26 mouse cellular contexts compared by ENCODE assay signal in the genomic region with DNA sequence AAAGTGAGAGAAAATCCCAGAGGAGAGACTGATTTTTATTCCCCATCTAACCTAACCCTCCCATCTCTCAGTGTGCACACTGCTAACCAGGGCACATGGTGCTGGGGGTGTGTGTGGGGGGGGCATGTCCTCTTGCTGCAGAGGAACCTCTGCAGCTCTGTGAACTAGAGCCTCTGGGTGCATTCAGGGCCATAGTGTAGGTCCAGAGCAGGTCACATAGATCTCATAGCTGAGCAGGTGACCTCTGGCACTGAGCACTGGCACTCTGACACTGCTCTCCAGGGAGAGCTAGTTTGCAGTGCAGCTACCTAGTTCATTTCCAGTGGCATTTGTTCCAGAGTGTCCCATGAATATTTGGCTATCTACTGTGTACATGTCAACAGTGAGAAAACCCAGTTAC. TPM values are rescaled to one million over a fixed set of nuclear protein-coding genes. Genes with fewer than 3 reads are reported as not detected.
DNase-seq lines count a peak whose midpoint lies in the region; ATAC-seq and TF ChIP-seq lines count a peak whose summit lies in the region.
"Had no signal": no experiment of that assay in that cellular context is flagged by ENCODE, and none has a peak within 500 bp of the region (broad histone marks: within the 10 kb centered on the region; RNA-seq: fewer than 3 reads in every experiment).

No protein-coding gene starts in this region.

- TF ChIP-seq CTCF in intestine, postnatal 0 days (IDR thresholded peaks at IDR 0.05; ENCODE audit: low read depth), result no peak

- H3K9me3 ChIP-seq in intestine, embryonic 15.5 days, result no peaks in the 10 kb centered on the region
- H3K9me3 ChIP-seq in intestine, postnatal 0 days (ENCODE audit: control insufficient read depth), result no peaks in the 10 kb centered on the region
- H3K9me3 ChIP-seq in midbrain, embryonic 13.5 days, result no peaks in the 10 kb centered on the region
- H3K9me3 ChIP-seq in midbrain, embryonic 10.5 days (replicated peaks), result no peaks in the 10 kb centered on the region
- no peaks in the 10 kb centered on the region for H3K9me3 ChIP-seq in neural tube, embryonic 15.5 days (replicated peaks)
- H3K9me3 ChIP-seq: embryonic facial prominence, embryonic 12.5 days; heart, embryonic 15.5 days; limb, embryonic 10.5 days; limb, embryonic 15.5 days; lung, embryonic 15.5 days; midbrain, embryonic 12.5 days; stomach, embryonic 15.5 days had no signal

- no peak overlapping the region for H3K4me3 ChIP-seq in intestine, embryonic 15.5 days (replicated peaks)
- no peak overlapping the region for H3K4me3 ChIP-seq in intestine, postnatal 0 days (ENCODE audit: low read depth, low read length)
- no peak overlapping the region for H3K4me3 ChIP-seq in midbrain, embryonic 13.5 days (replicated peaks)
- H3K4me3 ChIP-seq in midbrain, embryonic 10.5 days, result no peak overlapping the region
- no peak overlapping the region for H3K4me3 ChIP-seq in neural tube, embryonic 15.5 days (replicated peaks)
- H3K4me3 ChIP-seq: embryonic facial prominence, embryonic 12.5 days; heart, embryonic 15.5 days; limb, embryonic 10.5 days; limb, embryonic 15.5 days; lung, embryonic 15.5 days; midbrain, embryonic 12.5 days; stomach, embryonic 15.5 days had no signal

- H3K27ac ChIP-seq in intestine, embryonic 15.5 days, result no peak overlapping the region
- no peak overlapping the region for H3K27ac ChIP-seq in intestine, postnatal 0 days (ENCODE audit: low read depth, low read length)
- H3K27ac ChIP-seq in midbrain, embryonic 13.5 days, result no peak overlapping the region
- H3K27ac ChIP-seq in midbrain, embryonic 10.5 days (replicated peaks), result no peak overlapping the region
- H3K27ac ChIP-seq in neural tube, embryonic 15.5 days (replicated peaks), result peak overlapping the region; percentile 39; the same call in 1 of the 2 replicates
- H3K27ac ChIP-seq: embryonic facial prominence, embryonic 12.5 days; heart, embryonic 15.5 days; hindbrain, embryonic 14.5 days; limb, embryonic 10.5 days; limb, embryonic 15.5 days; lung, embryonic 15.5 days; midbrain, embryonic 12.5 days; stomach, embryonic 15.5 days had no signal

- no peaks in the 10 kb centered on the region for H3K36me3 ChIP-seq in intestine, embryonic 15.5 days
- H3K36me3 ChIP-seq in intestine, postnatal 0 days (ENCODE audit: control insufficient read depth, insufficient read depth), result no peaks in the 10 kb centered on the region
- H3K36me3 ChIP-seq in midbrain, embryonic 13.5 days, result no peaks in the 10 kb centered on the region
- no peaks in the 10 kb centered on the region for H3K36me3 ChIP-seq in midbrain, embryonic 10.5 days
- no peaks in the 10 kb centered on the region for H3K36me3 ChIP-seq in neural tube, embryonic 15.5 days
- H3K36me3 ChIP-seq: embryonic facial prominence, embryonic 12.5 days; heart, embryonic 15.5 days; limb, embryonic 10.5 days; limb, embryonic 15.5 days; lung, embryonic 15.5 days; midbrain, embryonic 12.5 days; stomach, embryonic 15.5 days had no signal

- peak; percentile 25; the same call in 1 of the 2 replicates for ATAC-seq in intestine, embryonic 15.5 days
- no peak for ATAC-seq in intestine, postnatal 0 days
- ATAC-seq in midbrain, embryonic 13.5 days, result peak; percentile 68; the same call in 1 of the 2 replicates
- no peak for ATAC-seq in neural tube, embryonic 15.5 days (ENCODE audit: low FRiP score)
- ATAC-seq: forebrain, embryonic 14.5 days had no signal

- H3K4me1 ChIP-seq in intestine, embryonic 15.5 days (replicated peaks), result no peaks in the 10 kb centered on the region
- H3K4me1 ChIP-seq in intestine, postnatal 0 days (replicated peaks; ENCODE audit: control insufficient read depth, insufficient read depth, low read length), result no peaks in the 10 kb centered on the region
- peaks cover 14% of the 10 kb centered on the region for H3K4me1 ChIP-seq in midbrain, embryonic 13.5 days (replicated peaks)
- 0 out of 2 replicates have a peak, but pooled peaks cover 3% of the 10 kb centered on the region for H3K4me1 ChIP-seq in midbrain, embryonic 10.5 days
- peaks cover 14% of the 10 kb centered on the region; the same call in 1 of the 2 replicates for H3K4me1 ChIP-seq in neural tube, embryonic 15.5 days
- H3K4me1 ChIP-seq: embryonic facial prominence, embryonic 12.5 days; limb, embryonic 10.5 days; limb, embryonic 15.5 days; lung, embryonic 15.5 days; stomach, embryonic 15.5 days had no signal

- no peak overlapping the region for H3K9ac ChIP-seq in intestine, embryonic 15.5 days
- no peak overlapping the region for H3K9ac ChIP-seq in intestine, postnatal 0 days (ENCODE audit: low read depth, low read length)
- H3K9ac ChIP-seq in midbrain, embryonic 13.5 days (replicated peaks), result no peak overlapping the region
- no peak overlapping the region for H3K9ac ChIP-seq in neural tube, embryonic 15.5 days (replicated peaks)
- H3K9ac ChIP-seq: embryonic facial prominence, embryonic 12.5 days; heart, embryonic 15.5 days; hindbrain, embryonic 14.5 days; limb, embryonic 15.5 days; lung, embryonic 15.5 days; midbrain, embryonic 12.5 days; stomach, embryonic 15.5 days had no signal

- DNase-seq in kidney, postnatal 14 days, result peak; percentile 23
- DNase-seq in kidney, postnatal 10 days, result no peak
- DNase-seq in midbrain, embryonic 10.5 days (ENCODE audit: low spot score), result no peak
- no peak for DNase-seq in thymus, postnatal 4 days
- DNase-seq: adrenal gland, postnatal 25 days; B cell, adult 2 months; cerebellum, adult 11-12 months; cerebellum, adult 9-11 months; embryo, embryonic 11 days; gastrocnemius, postnatal 25 days; layer of hippocampus, adult 9-11 months; lung, postnatal 36 days; right cerebral cortex, postnatal 25 days had no signal

- no peaks in the 10 kb centered on the region for H3K27me3 ChIP-seq in intestine, embryonic 15.5 days (replicated peaks)
- H3K27me3 ChIP-seq in intestine, postnatal 0 days (replicated peaks; ENCODE audit: control insufficient read depth, insufficient read depth, low read length), result no peaks in the 10 kb centered on the region
- H3K27me3 ChIP-seq in midbrain, embryonic 13.5 days, result no peaks in the 10 kb centered on the region
- H3K27me3 ChIP-seq in midbrain, embryonic 10.5 days (ENCODE audit: low read depth, poor library complexity, severe bottlenecking), result no peaks in the 10 kb centered on the region
- H3K27me3 ChIP-seq in neural tube, embryonic 15.5 days (replicated peaks), result no peaks in the 10 kb centered on the region
- H3K27me3 ChIP-seq: embryonic facial prominence, embryonic 12.5 days; heart, embryonic 15.5 days; limb, embryonic 15.5 days; lung, embryonic 15.5 days; midbrain, embryonic 12.5 days; stomach, embryonic 15.5 days had no signal

- H3K4me2 ChIP-seq in intestine, embryonic 15.5 days (replicated peaks), result no peak overlapping the region
- no peak overlapping the region for H3K4me2 ChIP-seq in intestine, postnatal 0 days (replicated peaks; ENCODE audit: low read depth)
- no peak overlapping the region for H3K4me2 ChIP-seq in midbrain, embryonic 13.5 days (replicated peaks)
- H3K4me2 ChIP-seq in neural tube, embryonic 15.5 days, result no peak overlapping the region
- H3K4me2 ChIP-seq: embryonic facial prominence, embryonic 12.5 days; heart, embryonic 15.5 days; hindbrain, embryonic 14.5 days; limb, embryonic 15.5 days; lung, embryonic 15.5 days; midbrain, embryonic 12.5 days; stomach, embryonic 15.5 days had no signal

RNA-seq across cellular contexts. Expression of a gene that starts 24.0 kb away (rescaled TPM):
- 5.5 and 6.9 TPM in 2 replicates for polyA plus RNA-seq in intestine, embryonic 15.5 days (2015; fragmentation: Nextera tagmentation; extraction: Ambion mirVana)
- polyA plus RNA-seq in intestine, postnatal 0 days (2015; fragmentation: Nextera tagmentation; extraction: Ambion mirVana), result 2.6 and 3.1 TPM in 2 replicates
- polyA plus RNA-seq in midbrain, embryonic 13.5 days (2015; fragmentation: Nextera tagmentation; extraction: Ambion mirVana), result 7.5 and 9.2 TPM in 2 replicates
- polyA plus RNA-seq in midbrain, embryonic 10.5 days (2016; fragmentation: Nextera tagmentation; extraction: Ambion mirVana), result 8.8 and 10.2 TPM in 2 replicates
- polyA plus RNA-seq in neural tube, embryonic 15.5 days (2015; fragmentation: Nextera tagmentation; extraction: Ambion mirVana), result 5.4 and 6.7 TPM in 2 replicates

RNA-seq across cellular contexts. Expression of a gene that starts 24.1 kb away (rescaled TPM):
- polyA plus RNA-seq in intestine, embryonic 15.5 days (2015; fragmentation: Nextera tagmentation; extraction: Ambion mirVana), result 19.3 and 20.4 TPM in 2 replicates
- 6.8 and 8.0 TPM in 2 replicates for polyA plus RNA-seq in intestine, postnatal 0 days (2015; fragmentation: Nextera tagmentation; extraction: Ambion mirVana)
- polyA plus RNA-seq in midbrain, embryonic 13.5 days (2015; fragmentation: Nextera tagmentation; extraction: Ambion mirVana), result 37.0 and 42.3 TPM in 2 replicates
- polyA plus RNA-seq in midbrain, embryonic 10.5 days (2016; fragmentation: Nextera tagmentation; extraction: Ambion mirVana), result 37.5 and 46.5 TPM in 2 replicates
- 23.2 and 24.9 TPM in 2 replicates for polyA plus RNA-seq in neural tube, embryonic 15.5 days (2015; fragmentation: Nextera tagmentation; extraction: Ambion mirVana)

Comparison
In these comparisons a context has a peak if more than half of its experiments do, and no peak if none do; other contexts are left out.
1. ATAC-seq: peak in intestine, embryonic 15.5 days (single experiment) and midbrain, embryonic 13.5 days (single experiment); none in intestine, postnatal 0 days (single experiment) and neural tube, embryonic 15.5 days (single experiment).